Mouse (Mus musculus): ENCODE measurements around the gene Slfn8. TPM values are rescaled to one million over a fixed set of nuclear protein-coding genes. Genes with fewer than 3 reads are reported as not detected.
A peak's percentile ranks its signal among the peaks of the same experiment; 100 is the strongest.
"Not testable (repeated sequence)": the region's sequence is repeated elsewhere in the genome, so short reads cannot be mapped to it uniquely, and the experiment has no call there.

The Slfn8 gene
- total RNA-seq, 1 experiment from 2014 or later: 136 TPM

GRCm38 (mm10) chr11:83019561-83020519 lies 770 bp downstream of the Slfn8 start:
- peak; percentile 37 for ATAC-seq (ENCODE audit: extremely low read depth, insufficient number of reproducible peaks, low FRiP score, poor library complexity, severe bottlenecking)

GRCm38 (mm10) chr11:83016093-83016492 lies 4.5 kb downstream of the Slfn8 start:
- peak; percentile 49 for ATAC-seq (ENCODE audit: extremely low read depth, insufficient number of reproducible peaks, low FRiP score, poor library complexity, severe bottlenecking)

GRCm38 (mm10) chr11:83013356-83013755 lies 7.3 kb downstream of the Slfn8 start:
- ATAC-seq (ENCODE audit: extremely low read depth, insufficient number of reproducible peaks, low FRiP score, poor library complexity, severe bottlenecking): no peak

- ATAC-seq (ENCODE audit: extremely low read depth, insufficient number of reproducible peaks, low FRiP score, poor library complexity, severe bottlenecking): peak; percentile 15; the same call in 1 of the 2 replicates
Measured at GRCm38 (mm10) chr11:82991469-82992166, 29.0 kb downstream of the Slfn8 start, which contains the start of gene Slfn9. Slfn9 (minus strand) TSS chr11:82991830.

GRCm38 (mm10) chr11:82990612-82991385 lies 29.8 kb downstream of the Slfn8 start:
- peak; percentile 61 for ATAC-seq (ENCODE audit: extremely low read depth, insufficient number of reproducible peaks, low FRiP score, poor library complexity, severe bottlenecking)

- no peak for ATAC-seq (ENCODE audit: extremely low read depth, insufficient number of reproducible peaks, low FRiP score, poor library complexity, severe bottlenecking)
Measured at GRCm38 (mm10) chr11:82989357-82989756, 31.3 kb downstream of the Slfn8 start.

GRCm38 (mm10) chr11:82987621-82988020 lies 33.0 kb downstream of the Slfn8 start:
- ATAC-seq (ENCODE audit: extremely low read depth, insufficient number of reproducible peaks, low FRiP score, poor library complexity, severe bottlenecking): no peak

GRCm38 (mm10) chr11:82983193-82983592 lies 37.4 kb downstream of the Slfn8 start:
- no peak for ATAC-seq (ENCODE audit: extremely low read depth, insufficient number of reproducible peaks, low FRiP score, poor library complexity, severe bottlenecking)

- ATAC-seq (ENCODE audit: extremely low read depth, insufficient number of reproducible peaks, low FRiP score, poor library complexity, severe bottlenecking): not testable (repeated sequence)
Measured at GRCm38 (mm10) chr11:82982409-82982808, 38.2 kb downstream of the Slfn8 start.

GRCm38 (mm10) chr11:82973916-82974315 lies 46.7 kb downstream of the Slfn8 start:
- no peak for ATAC-seq (ENCODE audit: extremely low read depth, insufficient number of reproducible peaks, low FRiP score, poor library complexity, severe bottlenecking)

- ATAC-seq (ENCODE audit: extremely low read depth, insufficient number of reproducible peaks, low FRiP score, poor library complexity, severe bottlenecking): no peak
Measured at GRCm38 (mm10) chr11:82971590-82971974, 49.0 kb downstream of the Slfn8 start.

GRCm38 (mm10) chr11:82970712-82971589 lies 49.7 kb downstream of the Slfn8 start:
- ATAC-seq (ENCODE audit: extremely low read depth, insufficient number of reproducible peaks, low FRiP score, poor library complexity, severe bottlenecking): 0 out of 2 replicates have a peak, but pooled peaks have one; percentile 30

GRCm38 (mm10) chr11:82962215-82962614 lies 58.4 kb downstream of the Slfn8 start:
- ATAC-seq (ENCODE audit: extremely low read depth, insufficient number of reproducible peaks, low FRiP score, poor library complexity, severe bottlenecking): no peak

GRCm38 (mm10) chr11:82961743-82962142 lies 58.9 kb downstream of the Slfn8 start:
- no peak for ATAC-seq (ENCODE audit: extremely low read depth, insufficient number of reproducible peaks, low FRiP score, poor library complexity, severe bottlenecking)

GRCm38 (mm10) chr11:82959613-82960012 lies 61.0 kb downstream of the Slfn8 start:
- ATAC-seq (ENCODE audit: extremely low read depth, insufficient number of reproducible peaks, low FRiP score, poor library complexity, severe bottlenecking): peak; percentile 66; the same call in 1 of the 2 replicates

GRCm38 (mm10) chr11:82956925-82957324 lies 63.7 kb downstream of the Slfn8 start:
- no peak for ATAC-seq (ENCODE audit: extremely low read depth, insufficient number of reproducible peaks, low FRiP score, poor library complexity, severe bottlenecking)

GRCm38 (mm10) chr11:82954631-82955030 lies 66.0 kb downstream of the Slfn8 start:
- no peak for ATAC-seq (ENCODE audit: extremely low read depth, insufficient number of reproducible peaks, low FRiP score, poor library complexity, severe bottlenecking)

Measured in neutrophil, adult 5-6 weeks (primary cell).